Mouse (Mus musculus) brain, embryonic 18.5 days (tissue): Measurements from ENCODE around the gene Olfr1318.
A peak's percentile ranks its signal among the peaks of the same experiment; 100 is the strongest.

ENCODE experiments used
- DNase-seq: peaks from one replicate; pipeline ENCODE4 v3.0.0-alpha.2; 2012; ENCODE audit warnings: low read depth, low spot score

Olfr1318 gene

DNA sequence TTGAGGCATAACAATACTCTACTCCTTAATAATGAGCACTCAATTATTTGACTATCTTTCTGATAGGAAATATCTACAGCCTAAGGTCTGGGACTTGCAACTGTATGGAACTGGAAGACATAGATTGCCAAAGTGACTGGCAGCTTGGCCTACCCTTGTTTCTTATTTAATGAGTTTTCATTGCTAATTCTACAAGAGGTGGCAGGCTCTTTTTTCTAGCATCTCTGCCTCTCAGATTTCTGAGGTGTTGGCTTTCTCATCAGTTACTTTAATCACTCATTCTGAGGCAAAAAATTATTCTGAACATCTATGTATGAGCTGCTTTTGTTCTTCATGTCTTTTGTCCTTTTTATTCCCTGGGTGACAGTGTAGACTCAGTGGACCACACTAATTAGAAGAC is at the start of gene Olfr1318:
Gene Olfr1318 (plus strand): TSS at position 301 of the 400 bp plus-strand sequence.
- DNase-seq: no peak

DNA sequence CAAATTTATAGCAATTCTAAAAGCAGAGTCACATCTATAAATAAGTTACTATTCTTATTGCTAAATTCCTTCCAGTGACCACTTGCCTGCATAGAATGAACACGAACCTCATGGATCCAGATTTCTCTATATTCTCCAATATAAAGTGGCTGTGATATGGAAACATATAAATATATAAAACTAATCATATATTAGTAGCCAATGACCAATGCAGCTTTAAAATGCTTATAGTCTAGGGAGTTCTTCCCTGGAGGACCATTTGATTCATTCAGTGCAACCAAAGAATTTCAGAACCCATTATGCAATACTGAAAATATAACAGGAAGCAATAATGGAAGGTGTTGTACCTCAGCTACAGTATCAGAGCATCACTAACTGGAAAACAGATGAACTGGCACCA is 38.7 kb upstream of the Olfr1318 start, which contains the start of gene Olfr1315-ps1:
Gene Olfr1315-ps1 (minus strand): TSS at position 101 of the 400 bp plus-strand sequence.
- DNase-seq: no peak

DNA sequence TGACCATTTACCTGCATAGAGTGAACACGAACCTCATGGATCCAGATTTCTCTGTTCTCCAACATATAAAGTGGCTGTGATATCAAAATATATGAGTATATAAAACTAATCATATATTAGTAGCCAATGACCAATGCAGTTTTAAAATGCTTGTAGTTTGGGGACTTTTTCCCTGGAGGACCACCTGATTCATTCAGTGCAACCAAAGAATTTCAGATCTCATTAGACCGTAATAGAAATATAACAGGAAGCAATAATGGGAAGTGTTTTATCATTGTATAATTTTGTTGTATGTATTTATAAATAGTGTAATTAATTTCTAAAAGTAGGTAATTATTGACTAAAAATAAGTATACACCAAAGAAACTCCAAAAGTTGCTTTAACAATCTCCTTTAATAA is 19.1 kb upstream of the Olfr1318 start, which contains the start of gene Olfr1316:
Gene Olfr1316 (minus strand): TSS at position 101 of the 400 bp plus-strand sequence.
- no peak for DNase-seq

DNA sequence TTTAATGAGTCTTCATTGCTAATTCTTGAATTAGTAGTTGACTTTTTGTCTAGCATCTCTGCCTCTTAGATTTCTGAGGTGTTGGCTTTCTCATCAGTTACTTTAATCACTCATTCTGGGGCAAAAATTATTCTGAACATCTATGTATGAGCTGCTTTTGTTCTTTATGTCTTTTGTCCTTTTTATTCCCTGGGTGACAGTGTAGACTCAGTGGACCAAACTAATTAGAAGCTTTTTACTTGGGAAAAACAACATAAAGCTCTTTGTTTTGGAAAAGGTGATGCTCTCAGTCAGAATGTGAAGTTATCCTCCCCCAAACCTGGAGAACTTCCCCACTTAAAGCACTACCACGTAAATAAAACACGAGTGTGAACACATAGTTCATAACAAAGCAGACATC is 14.0 kb upstream of the Olfr1318 start, which contains the start of gene Olfr1317:
Gene Olfr1317 (plus strand): TSS at position 301 of the 400 bp plus-strand sequence.
- DNase-seq: no peak

DNA sequence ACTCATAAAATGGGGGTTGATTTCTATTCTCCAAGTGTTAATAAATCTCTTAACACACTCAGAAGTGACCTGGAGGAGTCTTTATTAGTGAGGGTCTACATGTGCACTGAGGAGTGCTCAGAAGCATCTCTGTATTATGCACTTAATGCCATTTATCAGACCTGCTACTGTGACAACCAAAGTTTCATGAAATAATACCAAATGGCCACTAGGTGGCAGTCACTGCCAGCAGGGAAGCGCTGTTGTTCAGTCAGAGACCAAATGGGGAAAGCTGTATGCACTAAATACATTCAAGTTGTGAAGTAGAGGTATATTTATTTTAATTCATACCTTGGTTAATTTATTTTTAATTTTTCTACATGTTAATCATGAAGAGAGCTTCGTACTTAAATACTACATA is 42.9 kb downstream of the Olfr1318 start:
- peak; percentile 30 for DNase-seq

DNA sequence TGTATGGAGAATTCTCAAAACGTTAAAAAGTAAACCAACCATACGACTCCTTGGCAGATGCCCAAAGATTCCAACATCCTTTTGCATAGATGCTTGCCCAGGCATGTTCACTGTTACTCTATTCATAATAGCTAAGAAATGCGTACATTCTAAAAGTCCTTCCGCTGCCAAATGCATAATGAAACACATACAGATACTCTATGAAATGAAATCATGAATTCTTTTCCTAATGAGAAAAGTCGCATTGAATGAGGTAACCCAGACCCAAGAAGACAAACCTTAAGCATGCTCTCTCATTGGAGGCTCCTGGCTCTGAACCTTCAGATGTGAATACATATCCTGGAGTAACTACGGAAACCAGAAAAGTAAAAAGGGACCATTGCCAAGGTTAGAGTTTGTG is 49.1 kb downstream of the Olfr1318 start:
- DNase-seq: no peak
